Mouse (Mus musculus) cerebellum, adult 2 months (tissue): ENCODE results near the gene Zfyve9.

Source experiments
- CTCF ChIP-seq: fragments of 200-500 bp; IDR thresholded peaks from 2 replicates; pipeline ENCODE4 v1.5.1; 2011; ENCODE audit warnings: low read depth, mild to moderate bottlenecking, control low read depth, low read length, moderate library complexity, borderline replicate concordance; ENCODE audit not compliant: insufficient read depth
- POLR2A ChIP-seq: fragments of 200-500 bp; IDR thresholded peaks from 2 replicates; pipeline ENCODE4 v1.6.1; 2011; ENCODE audit warnings: low read length, control low read depth, borderline replicate concordance; ENCODE audit not compliant: insufficient read depth

GRCm38 (mm10) chr4:108601870-108602269 is 178.7 kb downstream of the Zfyve9 start:
- no peak for TF ChIP-seq CTCF
- no peak for TF ChIP-seq POLR2A
